Mouse (Mus musculus) stomach, embryonic 15.5 days (tissue): ENCODE measurements at regions not wholly inside any gene's neighbourhood (a gene's known extent, or its start where the extent isn't known, plus 50 kb on each side); places are given as distances from the start of the nearest gene placed in this dataset.
A peak's percentile ranks its signal among the peaks of the same experiment; 100 is the strongest.

Experiments used
- ATAC-seq: fragments of 200-750 bp; cut with Nextera tagmentation; 2 replicates; pipeline ENCODE4 v1.8.0; 2017; ENCODE audit warnings: low read depth, moderate number of reproducible peaks, moderate TSS enrichment; ENCODE audit not compliant: insufficient read depth, low FRiP score
- H3K27ac ChIP-seq: fragments of 300-500 bp; sonication (generic); 2 replicates; pipeline ENCODE4 v1.5.1; 2015; ENCODE audit warnings: mild to moderate bottlenecking, inconsistent platforms
- H3K27me3 ChIP-seq: fragments of 300-500 bp; sonication (generic); replicated peaks from 2 replicates; pipeline ENCODE4 v1.6.1; 2015; ENCODE audit warnings: inconsistent platforms
- H3K36me3 ChIP-seq: fragments of 300-500 bp; sonication (generic); 2 replicates; pipeline ENCODE4 v1.6.1; 2015; ENCODE audit warnings: inconsistent platforms
- H3K4me1 ChIP-seq: fragments of 300-500 bp; sonication (generic); 2 replicates; pipeline ENCODE4 v1.6.1; 2015; ENCODE audit warnings: inconsistent platforms
- H3K4me2 ChIP-seq: fragments of 300-500 bp; sonication (generic); 2 replicates; pipeline ENCODE4 v1.6.1; 2015; ENCODE audit warnings: mild to moderate bottlenecking, inconsistent platforms
- H3K4me3 ChIP-seq: fragments of 300-500 bp; sonication (generic); replicated peaks from 2 replicates; pipeline ENCODE4 v1.5.1; 2015; ENCODE audit warnings: inconsistent platforms
- H3K9ac ChIP-seq: fragments of 300-500 bp; sonication (generic); 2 replicates; pipeline ENCODE4 v1.6.1; 2015; ENCODE audit warnings: inconsistent platforms
- H3K9me3 ChIP-seq: fragments of 300-500 bp; sonication (generic); 2 replicates; pipeline ENCODE4 v1.6.1; 2016; ENCODE audit warnings: inconsistent platforms
- WGBS: fragments of 180-500 bp; shearing (Covaris S2); methylation state at CpG from one replicate; pipeline ENCODE4 v1.1.7; 2015; 5-methylcytosine and 5-hydroxymethylcytosine counted together

- no peaks in the 10 kb centered on the region for H3K36me3 ChIP-seq
- no peak overlapping the region for H3K27ac ChIP-seq
- H3K4me1 ChIP-seq, result no peaks in the 10 kb centered on the region
- ATAC-seq, result no peak
- H3K4me2 ChIP-seq, result no peak overlapping the region
- no peaks in the 10 kb centered on the region for H3K27me3 ChIP-seq
- WGBS, result 74% methylated on average over 4 of the region's 4 CpGs
- no peak overlapping the region for H3K4me3 ChIP-seq
- no peak overlapping the region for H3K9ac ChIP-seq
- no peaks in the 10 kb centered on the region for H3K9me3 ChIP-seq
Measured at GRCm38 (mm10) chr8:128202158-128202886, 156.1 kb upstream of the Nrp1 start.

GRCm38 (mm10) chr8:128204803-128205202, 153.6 kb upstream of the Nrp1 start:
- H3K4me2 ChIP-seq, result no peak overlapping the region
- H3K27me3 ChIP-seq, result no peaks in the 10 kb centered on the region
- no peaks in the 10 kb centered on the region for H3K4me1 ChIP-seq
- no peak overlapping the region for H3K9ac ChIP-seq
- no peak overlapping the region for H3K27ac ChIP-seq
- 58% methylated on average over 3 of the region's 3 CpGs for WGBS
- no peak for ATAC-seq
- no peaks in the 10 kb centered on the region for H3K9me3 ChIP-seq
- no peaks in the 10 kb centered on the region for H3K36me3 ChIP-seq
- no peak overlapping the region for H3K4me3 ChIP-seq

DNA sequence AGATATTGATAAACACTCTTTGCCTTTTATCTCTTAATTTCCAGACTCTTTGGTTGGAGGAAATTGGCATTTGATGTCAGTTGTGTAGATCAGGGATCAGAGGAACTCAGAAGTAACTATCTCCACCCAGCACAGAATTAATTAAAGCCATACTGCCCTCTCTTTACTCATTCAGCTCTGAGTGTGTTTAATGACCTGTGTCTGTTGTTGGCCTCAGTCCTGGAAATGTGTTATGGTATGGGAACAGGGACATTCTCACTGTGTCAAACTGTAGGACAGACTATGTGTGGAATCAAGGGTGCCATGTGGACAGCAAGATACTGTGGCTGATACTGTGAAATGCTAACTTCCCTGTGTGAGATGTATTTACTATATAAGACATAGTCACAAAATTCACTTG, 151.3 kb upstream of the Nrp1 start:
- Histone ChIP-seq H3K27ac (no peak overlapping the region), H3K4me2 (no peak overlapping the region), H3K36me3 (no peaks in the 10 kb centered on the region), H3K9me3 (no peaks in the 10 kb centered on the region), H3K27me3 (no peaks in the 10 kb centered on the region), H3K4me1 (no peaks in the 10 kb centered on the region), H3K9ac (no peak overlapping the region), H3K4me3 (no peak overlapping the region)
- ATAC-seq, result no peak

DNA sequence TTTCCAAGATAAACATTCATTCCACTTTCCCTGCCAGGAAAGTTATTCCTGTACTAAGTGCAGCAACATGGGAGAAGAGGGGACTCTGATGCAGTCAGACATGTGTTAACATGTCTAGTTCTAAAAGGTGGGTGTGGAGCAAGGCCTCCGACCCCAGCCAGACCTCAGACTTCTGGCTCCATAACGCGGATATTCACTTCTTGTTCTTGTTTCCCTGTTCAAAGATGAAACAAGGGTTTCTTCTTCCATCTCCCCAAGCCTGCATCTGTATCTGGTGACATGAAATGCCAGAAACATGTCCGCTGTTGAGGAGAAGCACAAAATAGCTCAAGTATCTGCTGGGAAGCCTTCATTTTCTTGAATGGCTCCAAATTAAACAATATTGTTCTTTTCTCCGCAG, 147.6 kb upstream of the Nrp1 start:
- Histone ChIP-seq H3K27me3 (no peaks in the 10 kb centered on the region), H3K27ac (0 out of 2 replicates have a peak overlapping the region, but pooled peaks have one; percentile 44), H3K9ac (no peak overlapping the region), H3K4me3 (no peak overlapping the region), H3K9me3 (no peaks in the 10 kb centered on the region), H3K4me2 (no peak overlapping the region), H3K36me3 (no peaks in the 10 kb centered on the region), H3K4me1 (no peaks in the 10 kb centered on the region)
- ATAC-seq, result no peak
- 55% methylated on average over 5 of the region's 5 CpGs for WGBS

GRCm38 (mm10) chr8:128212223-128212622, 146.2 kb upstream of the Nrp1 start:
- 80% methylated on average over 3 of the region's 3 CpGs for WGBS
- Histone ChIP-seq H3K4me1 (no peaks in the 10 kb centered on the region), H3K4me2 (no peak overlapping the region), H3K36me3 (no peaks in the 10 kb centered on the region), H3K9me3 (no peaks in the 10 kb centered on the region), H3K27ac (no peak overlapping the region), H3K27me3 (no peaks in the 10 kb centered on the region), H3K4me3 (no peak overlapping the region), H3K9ac (no peak overlapping the region)
- no peak for ATAC-seq

DNA sequence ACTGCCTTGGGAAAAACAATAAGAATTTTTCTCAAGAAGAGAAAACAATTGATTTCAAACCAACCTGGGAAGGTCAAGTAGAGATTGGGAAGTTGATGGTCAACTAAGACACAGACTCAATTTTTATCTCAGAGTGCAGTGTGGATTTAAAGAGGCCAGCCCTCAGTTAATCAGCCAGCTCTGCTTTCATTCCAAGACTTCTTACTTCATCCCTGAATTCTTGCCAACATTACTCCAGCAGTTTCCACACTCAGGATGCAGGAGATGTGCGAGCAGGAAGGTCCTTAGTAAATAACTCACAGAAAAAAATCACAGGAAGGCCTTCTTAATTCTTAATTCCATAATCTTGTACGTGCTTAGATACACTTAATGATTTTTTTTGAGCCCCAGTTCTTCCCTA, 144.1 kb upstream of the Nrp1 start:
- Histone ChIP-seq H3K9me3 (no peaks in the 10 kb centered on the region), H3K4me2 (no peak overlapping the region), H3K36me3 (no peaks in the 10 kb centered on the region), H3K4me3 (no peak overlapping the region), H3K9ac (no peak overlapping the region), H3K4me1 (no peaks in the 10 kb centered on the region), H3K27ac (no peak overlapping the region), H3K27me3 (no peaks in the 10 kb centered on the region)
- no peak for ATAC-seq
- WGBS, result 52% methylated on average over 2 of the region's 2 CpGs

GRCm38 (mm10) chr8:128218886-128219285, 139.5 kb upstream of the Nrp1 start:
- no peaks in the 10 kb centered on the region for H3K36me3 ChIP-seq
- no peaks in the 10 kb centered on the region for H3K9me3 ChIP-seq
- no peak overlapping the region for H3K4me2 ChIP-seq
- WGBS, result 81% methylated on average over 2 of the region's 2 CpGs
- no peak overlapping the region for H3K9ac ChIP-seq
- H3K27ac ChIP-seq, result no peak overlapping the region
- no peaks in the 10 kb centered on the region for H3K27me3 ChIP-seq
- ATAC-seq, result no peak
- H3K4me3 ChIP-seq, result no peak overlapping the region
- H3K4me1 ChIP-seq, result no peaks in the 10 kb centered on the region

DNA sequence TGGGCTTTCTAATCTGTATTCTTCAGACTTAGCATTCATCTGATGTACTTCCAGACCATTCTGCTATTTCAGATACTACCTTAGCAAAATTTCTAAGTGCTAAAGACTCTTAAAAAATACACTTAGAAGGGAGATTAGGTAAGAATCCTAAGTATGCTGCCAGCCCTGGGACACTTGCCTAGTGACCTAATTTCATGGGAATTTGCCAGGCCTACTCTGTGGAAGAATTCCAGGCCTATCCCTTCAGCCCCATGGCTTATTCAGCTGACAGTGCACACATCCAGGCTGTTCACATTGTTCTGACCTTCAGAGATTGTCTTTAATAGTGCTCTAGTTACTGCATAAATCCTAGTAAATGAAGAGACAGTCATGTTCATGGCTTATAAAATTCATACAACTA, 138.9 kb upstream of the Nrp1 start:
- H3K4me1 ChIP-seq, result no peaks in the 10 kb centered on the region
- no peak overlapping the region for H3K9ac ChIP-seq
- no peak overlapping the region for H3K4me3 ChIP-seq
- H3K9me3 ChIP-seq, result no peaks in the 10 kb centered on the region
- H3K4me2 ChIP-seq, result no peak overlapping the region
- H3K27me3 ChIP-seq, result no peaks in the 10 kb centered on the region
- H3K27ac ChIP-seq, result no peak overlapping the region
- no peak for ATAC-seq
- no peaks in the 10 kb centered on the region for H3K36me3 ChIP-seq

GRCm38 (mm10) chr8:128223092-128223491, 135.3 kb upstream of the Nrp1 start:
- H3K27ac ChIP-seq, result no peak overlapping the region
- no peak overlapping the region for H3K9ac ChIP-seq
- no peaks in the 10 kb centered on the region for H3K27me3 ChIP-seq
- ATAC-seq, result no peak
- no peaks in the 10 kb centered on the region for H3K9me3 ChIP-seq
- H3K4me1 ChIP-seq, result no peaks in the 10 kb centered on the region
- WGBS, result 71% methylated on average over 1 of the region's 1 CpGs
- no peak overlapping the region for H3K4me2 ChIP-seq
- H3K36me3 ChIP-seq, result no peaks in the 10 kb centered on the region
- no peak overlapping the region for H3K4me3 ChIP-seq

- no peaks in the 10 kb centered on the region for H3K27me3 ChIP-seq
- H3K9ac ChIP-seq, result no peak overlapping the region
- H3K4me2 ChIP-seq, result no peak overlapping the region
- no peaks in the 10 kb centered on the region for H3K36me3 ChIP-seq
- no peak for ATAC-seq
- no peak overlapping the region for H3K27ac ChIP-seq
- no peaks in the 10 kb centered on the region for H3K9me3 ChIP-seq
- no peak overlapping the region for H3K4me3 ChIP-seq
- no peaks in the 10 kb centered on the region for H3K4me1 ChIP-seq
Measured at GRCm38 (mm10) chr8:128223522-128223921, 134.9 kb upstream of the Nrp1 start.

- no peak overlapping the region for H3K27ac ChIP-seq
- 93% methylated on average over 2 of the region's 2 CpGs for WGBS
- no peak overlapping the region for H3K4me2 ChIP-seq
- no peak overlapping the region for H3K4me3 ChIP-seq
- H3K9ac ChIP-seq, result no peak overlapping the region
- no peaks in the 10 kb centered on the region for H3K27me3 ChIP-seq
- no peaks in the 10 kb centered on the region for H3K9me3 ChIP-seq
- no peaks in the 10 kb centered on the region for H3K36me3 ChIP-seq
- H3K4me1 ChIP-seq, result no peaks in the 10 kb centered on the region
- ATAC-seq, result no peak
Measured at GRCm38 (mm10) chr8:128225123-128225522, 133.3 kb upstream of the Nrp1 start.

DNA sequence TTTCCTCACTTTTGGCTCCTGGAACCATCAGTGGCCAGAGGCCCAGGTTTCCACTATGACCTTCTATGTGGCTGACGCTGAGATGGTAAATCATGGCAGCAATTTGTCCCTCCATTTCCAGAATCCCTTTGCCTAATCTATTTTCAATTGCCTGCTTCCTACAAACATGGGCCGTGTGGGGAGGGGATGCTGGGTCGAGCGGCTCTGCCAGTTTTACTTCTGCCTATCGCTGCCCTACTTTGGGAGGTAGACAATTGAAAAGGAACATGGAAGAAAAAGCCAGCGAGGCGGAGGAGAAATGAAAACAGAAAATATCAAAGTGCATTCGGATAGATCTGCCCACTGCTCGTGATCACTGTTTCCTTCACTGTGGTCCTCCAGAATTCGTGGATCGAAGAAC, 123.3 kb upstream of the Nrp1 start:
- H3K4me1 ChIP-seq, result no peaks in the 10 kb centered on the region
- H3K4me3 ChIP-seq, result no peak overlapping the region
- H3K27me3 ChIP-seq, result no peaks in the 10 kb centered on the region
- H3K4me2 ChIP-seq, result no peak overlapping the region
- no peak overlapping the region for H3K9ac ChIP-seq
- no peaks in the 10 kb centered on the region for H3K9me3 ChIP-seq
- WGBS, result 71% methylated on average over 11 of the region's 11 CpGs
- no peak for ATAC-seq
- no peak overlapping the region for H3K27ac ChIP-seq
- H3K36me3 ChIP-seq, result no peaks in the 10 kb centered on the region

- no peak overlapping the region for H3K4me3 ChIP-seq
- WGBS, result 32% methylated on average over 5 of the region's 5 CpGs
- no peak for ATAC-seq
Measured at GRCm38 (mm10) chr8:128235527-128235926, 122.9 kb upstream of the Nrp1 start.

More at GRCm38 (mm10) chr8:128235527-128235926, 122.9 kb upstream of the Nrp1 start:
- Histone ChIP-seq H3K27ac (no peak overlapping the region), H3K9me3 (no peaks in the 10 kb centered on the region), H3K4me2 (no peak overlapping the region), H3K36me3 (no peaks in the 10 kb centered on the region), H3K4me1 (no peaks in the 10 kb centered on the region), H3K9ac (no peak overlapping the region), H3K27me3 (no peaks in the 10 kb centered on the region)
